Mouse (Mus musculus): Measurements from ENCODE around the gene Ccnq.

- no peak for TF ChIP-seq TAL1 (IDR thresholded peaks at IDR 0.05; ENCODE audit: low read length)
- no peak for TF ChIP-seq GATA1 (IDR thresholded peaks at IDR 0.05; ENCODE audit: low read length)
Observed at GRCm38 (mm10) chr11:78753183-78753582, 1.7 kb upstream of the Ccnq start.
